Mouse (Mus musculus): ENCODE data around the gene Sec61a1. TPM values are rescaled to one million over a fixed set of nuclear protein-coding genes. Genes with fewer than 3 reads are reported as not detected.

Sec61a1 gene
- total RNA-seq, 1 experiment from 2014 or later, result 94.5 TPM

- no peak for ATAC-seq (ENCODE audit: extremely low read depth, insufficient number of reproducible peaks, low FRiP score, poor library complexity, severe bottlenecking)
These were observed 48.8 kb downstream of the Sec61a1 start for GRCm38 (mm10) chr6:88469878-88470277.

GRCm38 (mm10) chr6:88465181-88465920 is 53.4 kb downstream of the Sec61a1 start, which contains the start of gene Ruvbl1:
Gene Ruvbl1, plus strand, starts transcription at chr6:88465409.
- ATAC-seq (ENCODE audit: extremely low read depth, insufficient number of reproducible peaks, low FRiP score, poor library complexity, severe bottlenecking), result peak; percentile 98

- ATAC-seq (ENCODE audit: extremely low read depth, insufficient number of reproducible peaks, low FRiP score, poor library complexity, severe bottlenecking), result no peak
These were observed 64.2 kb downstream of the Sec61a1 start for GRCm38 (mm10) chr6:88454545-88454944.

Other genes with a start within 250 kb of the Sec61a1 start
- gene Eefsec, start 72.4 kb downstream of the Sec61a1 start, total RNA-seq (2017), result 11.2 and 12.5 TPM in 2 replicates
- 41.7 and 45.8 TPM in 2 replicates for gene Ruvbl1, start 53.5 kb downstream of the Sec61a1 start, total RNA-seq (2017)
- not detected in 2 replicates for gene Kbtbd12, start 119.0 kb upstream of the Sec61a1 start, total RNA-seq (2017)
- 4.9 and 5.6 TPM in 2 replicates for gene Mgll, start 205.5 kb upstream of the Sec61a1 start, total RNA-seq (2017)

All from neutrophil, adult 5-6 weeks (primary cell).